Mouse (Mus musculus) adrenal gland, postnatal 10 days (tissue): Measurements from ENCODE around the gene Sel1l3. TPM values are rescaled to one million over a fixed set of nuclear protein-coding genes. Genes with fewer than 3 reads are reported as not detected.

Experiments
- DNase-seq: peaks from one replicate; pipeline ENCODE4 v3.0.0; 2021; ENCODE audit warnings: mixed read lengths
- long read RNA-seq, 2 experiments: library from polyadenylated mRNA; stranded (forward); transcript quantifications; one replicate each; pipeline ENCODE4 v2.0.0; 2021
- total RNA-seq, 2 experiments: library from RNA; stranded (reverse); gene quantifications; 2 replicates each; pipeline ENCODE4 v1.2.3; 2021

Gene Sel1l3
- total RNA-seq = 10 to 100 TPM in 1 of 2 experiments, 1 to 10 TPM in 1; 5.1 to 11.2 TPM
- long read RNA-seq, experiment 1, partial matches to known transcripts = 2 of 2 reads
- long read RNA-seq, experiment 1, other reads (novel, unspliced or antisense) = 0 of 2 reads
- long read RNA-seq, experiment 2, full-length matches to known transcripts = 2 of 3 reads
- long read RNA-seq, experiment 2, partial matches to known transcripts = 1 of 3 reads
- long read RNA-seq, experiment 2, other reads (novel, unspliced or antisense) = 0 of 3 reads

GRCm38 (mm10) chr5:53213711-53214352, at the start of gene Sel1l3:
TSS of gene Sel1l3 (minus strand) at chr5:53213927.
- DNase-seq = peak; percentile 31

GRCm38 (mm10) chr5:53261999-53262398, 48.3 kb upstream of the Sel1l3 start:
- no peak for DNase-seq

- DNase-seq = no peak
Measured at GRCm38 (mm10) chr5:53259894-53260293, 46.2 kb upstream of the Sel1l3 start.

- DNase-seq = peak; percentile 33
Measured at GRCm38 (mm10) chr5:53258038-53258786, 44.5 kb upstream of the Sel1l3 start.

GRCm38 (mm10) chr5:53254821-53255220, 41.1 kb upstream of the Sel1l3 start:
- no peak for DNase-seq

- DNase-seq = no peak
Measured at GRCm38 (mm10) chr5:53254154-53254553, 40.4 kb upstream of the Sel1l3 start.

- DNase-seq = no peak
Measured at GRCm38 (mm10) chr5:53249431-53250061, 35.8 kb upstream of the Sel1l3 start.

GRCm38 (mm10) chr5:53248499-53248898, 34.8 kb upstream of the Sel1l3 start:
- DNase-seq = no peak

- DNase-seq = no peak
Measured at GRCm38 (mm10) chr5:53243933-53244332, 30.2 kb upstream of the Sel1l3 start.

GRCm38 (mm10) chr5:53242865-53243499, 29.3 kb upstream of the Sel1l3 start:
- DNase-seq = no peak

GRCm38 (mm10) chr5:53241963-53242362, 28.2 kb upstream of the Sel1l3 start:
- no peak for DNase-seq

GRCm38 (mm10) chr5:53241109-53241508, 27.4 kb upstream of the Sel1l3 start:
- DNase-seq = no peak

- no peak for DNase-seq
Measured at GRCm38 (mm10) chr5:53239831-53240440, 26.2 kb upstream of the Sel1l3 start.

GRCm38 (mm10) chr5:53239189-53239588, 25.5 kb upstream of the Sel1l3 start:
- DNase-seq = no peak

- DNase-seq = no peak
Measured at GRCm38 (mm10) chr5:53238761-53239160, 25.0 kb upstream of the Sel1l3 start.

GRCm38 (mm10) chr5:53236749-53237148, 23.0 kb upstream of the Sel1l3 start:
- no peak for DNase-seq

- peak; percentile 51 for DNase-seq
Measured at GRCm38 (mm10) chr5:53236136-53236535, 22.4 kb upstream of the Sel1l3 start.

- DNase-seq = no peak
Measured at GRCm38 (mm10) chr5:53235551-53235950, 21.8 kb upstream of the Sel1l3 start.

GRCm38 (mm10) chr5:53230560-53230959, 16.8 kb upstream of the Sel1l3 start:
- no peak for DNase-seq

- DNase-seq = no peak
Measured at GRCm38 (mm10) chr5:53225434-53225833, 11.7 kb upstream of the Sel1l3 start.

- no peak for DNase-seq
Measured at GRCm38 (mm10) chr5:53214801-53215200, 1.1 kb upstream of the Sel1l3 start.

- no peak for DNase-seq
Measured at GRCm38 (mm10) chr5:53214362-53214761, 635 bp upstream of the Sel1l3 start.
